Comparison of ENCODE assay signal across 14 mouse cellular contexts in the genomic region with DNA sequence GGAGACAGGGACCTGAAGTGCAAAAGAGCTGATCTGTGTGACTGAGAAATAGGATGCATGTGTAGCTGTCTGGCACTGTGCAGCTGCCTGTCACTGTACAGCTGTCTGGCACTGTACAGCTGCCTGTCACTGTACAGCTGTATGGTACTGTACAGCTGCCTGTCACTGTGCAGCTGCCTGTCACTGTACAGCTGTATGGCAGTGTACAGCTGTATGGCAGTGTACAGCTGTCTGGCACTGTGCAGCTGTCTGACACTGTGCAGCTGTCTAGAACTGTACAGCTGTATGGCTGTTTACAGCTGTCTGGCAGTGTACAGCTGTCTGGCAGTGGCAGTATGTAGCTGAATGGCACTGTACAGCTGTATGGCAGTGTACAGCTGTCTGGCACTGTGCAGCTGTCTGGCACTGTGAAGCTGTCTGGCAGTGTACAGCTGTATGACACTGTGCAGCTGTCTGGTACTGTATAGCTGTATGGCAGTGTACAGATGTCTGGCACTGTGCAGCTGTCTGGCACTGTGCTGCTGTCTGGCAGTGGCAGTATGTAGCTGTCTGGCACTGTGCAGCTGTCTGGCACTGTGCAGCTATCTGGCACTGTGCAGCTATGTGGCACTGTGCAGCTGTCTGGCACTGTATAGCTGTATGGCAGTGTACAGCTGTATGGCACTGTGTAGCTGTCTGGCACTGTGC.
A peak's percentile ranks its signal among the peaks of the same experiment; 100 is the strongest.
DNase-seq lines count a peak whose midpoint lies in the region; ATAC-seq lines count a peak whose summit lies in the region.
"Had no signal": no experiment of that assay in that cellular context is flagged by ENCODE, and none has a peak within 500 bp of the region (broad histone marks: within the 10 kb centered on the region; RNA-seq: fewer than 3 reads in every experiment).

No protein-coding gene starts in this region.

- peaks cover 60% of the 10 kb centered on the region for H3K4me1 ChIP-seq in heart, embryonic 12.5 days (replicated peaks)
- H3K4me1 ChIP-seq in midbrain, embryonic 11.5 days (ENCODE audit: control insufficient read depth, insufficient read depth, low read length) = no peaks in the 10 kb centered on the region
- H3K4me1 ChIP-seq in midbrain, embryonic 10.5 days = no peaks in the 10 kb centered on the region
- H3K4me1 ChIP-seq in hindbrain, embryonic 16.5 days (ENCODE audit: control insufficient read depth, insufficient read depth, low read depth, low read length) = no peaks in the 10 kb centered on the region

- no peak for DNase-seq in heart, postnatal 4 days
- DNase-seq in midbrain, embryonic 11.5 days (ENCODE audit: low spot score, missing footprints) = no peak
- DNase-seq in midbrain, embryonic 10.5 days (ENCODE audit: low spot score) = no peak
- peak; percentile 25 for DNase-seq in naive thymus-derived CD4-positive, alpha-beta T cell, adult 2 months (ENCODE audit: low read depth)
- DNase-seq in adrenal gland, adult 18-20 months (ENCODE audit: low spot score in 2 of 2) = no peak
- DNase-seq in right cerebral cortex, adult 18-20 months = no peak
- DNase-seq: adrenal gland, postnatal 36 days; cerebellum, adult 2 months; gastrocnemius, postnatal 10 days; kidney, adult 8-10 months had no signal

- ATAC-seq in heart, embryonic 12.5 days (ENCODE audit: insufficient number of reproducible peaks, low FRiP score) = no peak
- 0 out of 2 replicates have a peak, but pooled peaks have one; percentile 11 for ATAC-seq in midbrain, embryonic 11.5 days (ENCODE audit: low FRiP score)
- ATAC-seq in hindbrain, embryonic 16.5 days = peak; percentile 35; the same call in 1 of the 2 replicates

- no peaks in the 10 kb centered on the region for H3K36me3 ChIP-seq in heart, embryonic 12.5 days
- no peaks in the 10 kb centered on the region for H3K36me3 ChIP-seq in midbrain, embryonic 11.5 days (ENCODE audit: control insufficient read depth, insufficient read depth, low read length)
- H3K36me3 ChIP-seq in midbrain, embryonic 10.5 days = no peaks in the 10 kb centered on the region
- no peaks in the 10 kb centered on the region for H3K36me3 ChIP-seq in hindbrain, embryonic 16.5 days (ENCODE audit: control insufficient read depth, insufficient read depth, low read length)
- H3K36me3 ChIP-seq: heart, embryonic 15.5 days had no signal

- H3K4me2 ChIP-seq in heart, embryonic 12.5 days = no peak overlapping the region
- H3K4me2 ChIP-seq in midbrain, embryonic 11.5 days = no peak overlapping the region
- no peak overlapping the region for H3K4me2 ChIP-seq in hindbrain, embryonic 16.5 days (ENCODE audit: low read length)
- H3K4me2 ChIP-seq: heart, embryonic 15.5 days had no signal

- H3K27me3 ChIP-seq in heart, embryonic 12.5 days (replicated peaks) = no peaks in the 10 kb centered on the region
- no peaks in the 10 kb centered on the region for H3K27me3 ChIP-seq in midbrain, embryonic 11.5 days (ENCODE audit: control insufficient read depth, insufficient read depth, low read length)
- no peaks in the 10 kb centered on the region for H3K27me3 ChIP-seq in midbrain, embryonic 10.5 days (ENCODE audit: low read depth, poor library complexity, severe bottlenecking)
- H3K27me3 ChIP-seq in hindbrain, embryonic 16.5 days (replicated peaks; ENCODE audit: control insufficient read depth, insufficient read depth, low read length) = no peaks in the 10 kb centered on the region
- H3K27me3 ChIP-seq: heart, embryonic 15.5 days had no signal

- peak overlapping the region; percentile 28 for H3K27ac ChIP-seq in heart, embryonic 12.5 days (ENCODE audit: poor library complexity, severe bottlenecking)
- H3K27ac ChIP-seq in midbrain, embryonic 11.5 days (ENCODE audit: low read depth, low read length) = no peak overlapping the region
- H3K27ac ChIP-seq in midbrain, embryonic 10.5 days (replicated peaks) = no peak overlapping the region
- no peak overlapping the region for H3K27ac ChIP-seq in hindbrain, embryonic 16.5 days (ENCODE audit: low read depth, low read length)
- H3K27ac ChIP-seq: heart, embryonic 15.5 days; macrophage had no signal

- H3K9me3 ChIP-seq in heart, embryonic 12.5 days (replicated peaks) = 0 out of 2 replicates have a peak, but pooled peaks cover 4% of the 10 kb centered on the region
- H3K9me3 ChIP-seq in midbrain, embryonic 11.5 days (ENCODE audit: control insufficient read depth, low read length) = no peaks in the 10 kb centered on the region
- no peaks in the 10 kb centered on the region for H3K9me3 ChIP-seq in midbrain, embryonic 10.5 days (replicated peaks)
- no peaks in the 10 kb centered on the region for H3K9me3 ChIP-seq in hindbrain, embryonic 16.5 days (ENCODE audit: control insufficient read depth, low read length)
- H3K9me3 ChIP-seq: heart, embryonic 15.5 days had no signal

- no peak overlapping the region for H3K4me3 ChIP-seq in heart, embryonic 12.5 days
- no peak overlapping the region for H3K4me3 ChIP-seq in midbrain, embryonic 11.5 days (ENCODE audit: low read depth, low read length)
- H3K4me3 ChIP-seq in midbrain, embryonic 10.5 days = no peak overlapping the region
- no peak overlapping the region for H3K4me3 ChIP-seq in hindbrain, embryonic 16.5 days (ENCODE audit: low read length)
- H3K4me3 ChIP-seq: heart, embryonic 15.5 days had no signal

- H3K9ac ChIP-seq in heart, embryonic 12.5 days = no peak overlapping the region
- no peak overlapping the region for H3K9ac ChIP-seq in midbrain, embryonic 11.5 days (ENCODE audit: low read length)
- no peak overlapping the region for H3K9ac ChIP-seq in hindbrain, embryonic 16.5 days (ENCODE audit: low read depth, low read length)
- H3K9ac ChIP-seq: heart, embryonic 15.5 days had no signal
